Comparison of ENCODE assay signal across 8 mouse cellular contexts in the genomic region with DNA sequence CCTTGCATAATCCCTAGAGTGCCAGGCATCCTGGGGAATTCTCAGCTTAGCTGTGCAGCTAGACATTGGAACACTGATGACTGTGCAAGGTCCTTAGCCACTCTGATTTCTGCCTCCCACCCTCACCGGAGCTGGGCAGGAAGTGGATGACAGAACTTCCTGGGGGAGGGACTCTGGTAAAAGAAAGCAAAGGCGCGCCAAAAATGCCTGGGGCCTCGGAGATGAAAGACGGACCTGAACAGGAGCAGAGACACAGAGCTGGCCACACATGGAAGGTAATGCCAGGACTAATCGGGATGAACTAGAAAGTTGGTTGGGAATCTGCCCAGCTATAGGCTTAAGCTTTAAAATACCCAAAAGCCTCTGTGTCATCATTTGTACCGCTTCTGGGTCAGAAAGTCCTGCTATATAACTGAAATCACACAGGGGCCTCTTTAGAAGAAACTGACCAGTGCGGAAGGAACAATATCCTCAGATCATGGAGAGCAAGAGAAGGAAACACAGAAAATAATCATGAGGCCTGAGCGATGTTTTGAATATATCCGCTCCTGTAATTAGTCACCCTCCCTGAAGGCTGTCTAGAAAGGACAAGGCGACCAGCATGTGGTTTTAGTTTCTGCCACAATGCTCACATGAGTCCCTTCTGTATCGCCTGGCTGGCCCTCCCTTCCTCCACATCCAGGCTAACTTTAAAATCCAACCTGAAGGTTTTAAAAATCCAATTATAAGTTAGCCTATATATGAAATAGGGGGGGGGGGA. TPM values are rescaled to one million over a fixed set of nuclear protein-coding genes. Genes with fewer than 3 reads are reported as not detected.
A peak's percentile ranks its signal among the peaks of the same experiment; 100 is the strongest.
DNase-seq lines count a peak whose midpoint lies in the region; ATAC-seq lines count a peak whose summit lies in the region.

A gene (plus strand): TSS at position 197 of the 760 bp plus-strand sequence.

- H3K36me3 ChIP-seq in heart, embryonic 10.5 days: no peaks in the 10 kb centered on the region
- H3K36me3 ChIP-seq in heart, embryonic 14.5 days (ENCODE audit: control insufficient read depth, insufficient read depth, low read length): no peaks in the 10 kb centered on the region
- H3K36me3 ChIP-seq in hindbrain, embryonic 10.5 days: no peaks in the 10 kb centered on the region

- H3K9me3 ChIP-seq in heart, embryonic 10.5 days: no peaks in the 10 kb centered on the region
- H3K9me3 ChIP-seq in heart, embryonic 14.5 days (ENCODE audit: control insufficient read depth, low read length): no peaks in the 10 kb centered on the region
- no peaks in the 10 kb centered on the region for H3K9me3 ChIP-seq in hindbrain, embryonic 10.5 days

- DNase-seq in heart, adult 11 months: peak; percentile 97
- no peak for DNase-seq in heart, embryonic 10.5 days (ENCODE audit: low spot score)
- DNase-seq in adrenal gland, postnatal 25 days: peak; percentile 21
- peak; percentile 43 for DNase-seq in liver
- DNase-seq in natural killer cell, adult 2 months (ENCODE audit: low spot score in 2 of 2): peak; percentile 65 to 68
- DNase-seq in hindbrain, embryonic 10.5 days (ENCODE audit: low spot score): no peak
- no peak for DNase-seq in frontal cortex, postnatal 14 days (ENCODE audit: low spot score in 2 of 2)

- no peaks in the 10 kb centered on the region; the same call in 1 of the 2 replicates for H3K27me3 ChIP-seq in heart, embryonic 10.5 days (ENCODE audit: insufficient read depth, poor library complexity, severe bottlenecking)
- H3K27me3 ChIP-seq in heart, embryonic 14.5 days (ENCODE audit: control insufficient read depth, insufficient read depth, low read length): no peaks in the 10 kb centered on the region
- no peaks in the 10 kb centered on the region for H3K27me3 ChIP-seq in hindbrain, embryonic 10.5 days (ENCODE audit: insufficient read depth, poor library complexity, severe bottlenecking)

- H3K4me3 ChIP-seq in heart, embryonic 10.5 days: no peak within 1 kb of the TSS
- peak within 1 kb of the TSS; percentile 8 to 22; a peak in 1 of 4 replicates for H3K4me3 ChIP-seq in heart, embryonic 14.5 days (ENCODE audit: control insufficient read depth in 1 of 2, insufficient read depth in 1 of 2, low read depth in 1 of 2, low read length in 2 of 2)
- no peak within 1 kb of the TSS for H3K4me3 ChIP-seq in hindbrain, embryonic 10.5 days

- H3K9ac ChIP-seq in heart, embryonic 14.5 days (ENCODE audit: low read length): peak within 1 kb of the TSS; percentile 18; the same call in 1 of the 2 replicates

- H3K4me2 ChIP-seq in heart, embryonic 14.5 days (ENCODE audit: low read length): peak within 1 kb of the TSS; percentile 42

- WGBS in heart, embryonic 10.5 days: 72% methylated on average over 12 of the region's 12 CpGs
- 66% methylated on average over 12 of the region's 12 CpGs for WGBS in heart, embryonic 14.5 days
- WGBS in hindbrain, embryonic 10.5 days: 76% methylated on average over 12 of the region's 12 CpGs

- no peak for ATAC-seq in heart, embryonic 14.5 days (ENCODE audit: insufficient number of reproducible peaks, insufficient read depth, low FRiP score, low read depth)

- H3K27ac ChIP-seq in heart, embryonic 10.5 days: no peak within 1 kb of the TSS
- H3K27ac ChIP-seq in heart, embryonic 14.5 days (replicated peaks in 1 of 2; ENCODE audit: control insufficient read depth in 1 of 2, insufficient read depth in 1 of 2, low read depth in 2 of 2, low read length in 2 of 2): no peak within 1 kb of the TSS
- H3K27ac ChIP-seq in hindbrain, embryonic 10.5 days: no peak within 1 kb of the TSS

- H3K4me1 ChIP-seq in heart, embryonic 10.5 days: no peaks in the 10 kb centered on the region
- no peaks in the 10 kb centered on the region for H3K4me1 ChIP-seq in heart, embryonic 14.5 days (ENCODE audit: control insufficient read depth in 2 of 2, insufficient read depth in 2 of 2, low read length in 2 of 2)
- no peaks in the 10 kb centered on the region for H3K4me1 ChIP-seq in hindbrain, embryonic 10.5 days (replicated peaks)

RNA-seq across cellular contexts. Expression of the gene that starts here (rescaled TPM):
- 0.49 and 0.99 TPM in 2 replicates for polyA plus RNA-seq in heart, embryonic 10.5 days (2016; fragmentation: Nextera tagmentation; extraction: Ambion mirVana)
- 2.4 and 4.2 TPM in 2 replicates for total RNA-seq in adrenal gland, postnatal 25 days (2021)
- polyA plus RNA-seq in heart, embryonic 14.5 days (2014; fragmentation: Nextera tagmentation; extraction: Ambion mirVana): 1.3 and 1.6 TPM in 2 replicates
- 0.16 and 0.66 TPM in 2 replicates for polyA plus RNA-seq in hindbrain, embryonic 10.5 days (2016; fragmentation: Nextera tagmentation; extraction: Ambion mirVana)

Comparison
In these comparisons a context has a peak if more than half of its experiments do, and no peak if none do; other contexts are left out.
1. DNase-seq: peak in heart, adult 11 months (single experiment), adrenal gland, postnatal 25 days (single experiment), liver (single experiment) and natural killer cell, adult 2 months (2 of 2); none in heart, embryonic 10.5 days (single experiment), hindbrain, embryonic 10.5 days (single experiment) and frontal cortex, postnatal 14 days (0 of 2).
2. H3K4me3 ChIP-seq: peak in heart, embryonic 14.5 days (2 of 2); none in heart, embryonic 10.5 days (single experiment) and hindbrain, embryonic 10.5 days (single experiment).